Mouse (Mus musculus): ENCODE results near the gene Osgin1.

The Osgin1 gene

GRCm38 (mm10) chr8:119446211-119446989 lies 12.5 kb downstream of the Osgin1 start, which contains the start of gene Necab2:
TSS of gene Necab2 (plus strand) at chr8:119446719.
- ATAC-seq (ENCODE audit: low TSS enrichment) = peak; percentile 58

- ATAC-seq (ENCODE audit: low TSS enrichment) = no peak
These were observed 13.3 kb downstream of the Osgin1 start for GRCm38 (mm10) chr8:119446990-119447780.

DNA sequence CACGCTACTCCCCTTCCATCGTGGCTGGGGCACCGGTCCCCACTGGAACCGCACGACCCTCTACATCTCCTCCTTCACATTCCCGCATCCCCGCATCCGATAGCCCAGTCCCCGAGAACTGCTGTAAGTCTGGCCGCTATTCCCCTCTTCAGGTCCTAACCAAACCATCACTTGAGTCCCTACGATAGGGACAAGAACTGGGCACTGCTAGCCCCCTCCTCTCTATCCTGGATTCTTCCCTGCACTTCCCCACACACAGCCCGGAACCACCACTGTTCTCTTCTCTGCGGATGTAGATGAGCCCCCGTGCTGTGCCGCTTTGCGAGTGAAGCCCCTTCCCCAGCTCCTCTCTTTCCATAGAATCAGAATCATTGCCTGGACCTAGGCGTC lies 13.9 kb downstream of the Osgin1 start:
- no peak for ATAC-seq (ENCODE audit: low TSS enrichment)

GRCm38 (mm10) chr8:119449627-119450026 lies 15.7 kb downstream of the Osgin1 start:
- ATAC-seq (ENCODE audit: low TSS enrichment) = peak; percentile 65

DNA sequence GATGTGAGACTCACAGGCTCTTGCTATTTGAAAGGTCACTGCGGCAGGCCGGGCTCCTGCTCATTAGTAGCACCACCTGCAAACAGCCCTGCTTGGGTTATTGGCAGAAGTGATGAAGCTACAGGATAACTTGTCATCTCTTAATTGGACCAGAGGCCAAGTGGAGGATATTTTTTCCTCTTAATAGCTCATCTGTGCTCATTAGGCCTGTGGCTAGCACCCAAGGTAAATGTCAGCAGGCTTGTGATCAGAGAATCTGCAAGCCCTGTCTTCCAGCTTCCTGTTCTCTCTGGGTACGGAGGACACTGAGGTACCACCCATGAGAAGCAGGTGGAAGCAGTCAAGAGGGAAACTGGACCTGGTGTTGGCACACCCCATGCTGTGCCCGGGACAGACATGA lies 17.2 kb downstream of the Osgin1 start:
- ATAC-seq (ENCODE audit: low TSS enrichment) = no peak

DNA sequence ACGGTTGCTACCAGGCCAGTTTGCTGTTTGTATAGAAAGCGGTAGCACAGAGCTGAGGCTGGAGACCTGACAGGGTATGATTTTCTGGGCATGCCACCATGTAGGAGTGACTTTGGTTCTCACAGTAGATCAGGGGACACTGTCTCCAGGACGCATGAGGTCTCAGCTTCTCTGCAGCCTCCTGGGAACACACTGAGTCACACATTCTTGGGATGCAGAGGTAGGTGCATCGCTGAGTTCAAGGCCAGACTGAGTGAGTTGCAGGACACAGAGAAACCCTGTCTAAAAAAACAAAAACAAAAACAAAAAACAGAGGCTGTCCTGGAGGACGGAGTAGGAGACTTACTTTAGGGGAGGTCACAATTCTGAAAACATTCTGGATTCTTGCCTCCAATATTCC lies 19.0 kb downstream of the Osgin1 start:
- ATAC-seq (ENCODE audit: low TSS enrichment) = no peak

DNA sequence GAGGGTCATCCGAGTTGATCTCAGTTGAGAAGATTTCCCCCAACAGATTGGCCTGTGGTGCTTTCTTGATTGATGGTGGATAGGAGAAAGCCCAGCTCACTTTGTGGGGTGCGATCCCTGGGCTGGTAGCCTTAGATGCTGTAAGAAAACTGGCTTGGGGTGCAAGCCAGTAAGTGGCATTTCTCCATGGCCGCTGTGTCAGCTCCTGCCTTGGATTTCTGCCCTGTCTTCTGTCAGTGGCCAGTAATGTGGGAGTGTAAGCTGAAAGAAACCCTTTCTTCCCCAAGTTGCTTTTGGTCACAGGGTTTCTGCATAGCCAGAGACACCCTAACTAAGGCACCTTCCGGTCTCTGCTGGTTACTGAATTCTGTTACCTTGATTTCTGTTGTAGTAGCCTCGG lies 22.1 kb downstream of the Osgin1 start:
- ATAC-seq (ENCODE audit: low TSS enrichment) = no peak

GRCm38 (mm10) chr8:119459724-119460123 lies 25.8 kb downstream of the Osgin1 start:
- no peak for ATAC-seq (ENCODE audit: low TSS enrichment)

DNA sequence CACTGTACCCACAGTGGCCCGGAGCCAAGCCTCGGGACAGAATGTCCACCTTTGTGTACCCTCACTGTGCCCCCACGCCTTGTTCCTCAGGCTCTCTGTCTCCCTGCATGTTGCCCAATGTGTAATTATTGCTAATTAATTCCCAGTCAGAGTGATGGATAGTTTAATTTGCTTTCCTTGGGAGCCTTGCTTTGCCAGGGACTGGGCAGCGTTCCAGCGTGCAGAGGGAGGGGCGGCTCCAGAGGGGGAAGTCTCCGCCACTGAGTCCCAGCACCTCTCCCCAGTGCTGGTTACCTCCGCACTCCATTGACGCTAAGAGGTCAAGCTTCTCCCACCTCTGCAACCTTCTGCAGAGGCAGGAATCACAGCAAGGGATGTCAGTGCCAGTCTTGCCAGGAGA lies 27.4 kb downstream of the Osgin1 start:
- no peak for ATAC-seq (ENCODE audit: low TSS enrichment)

- no peak for ATAC-seq (ENCODE audit: low TSS enrichment)
These were observed 29.8 kb downstream of the Osgin1 start for GRCm38 (mm10) chr8:119463709-119464108.

DNA sequence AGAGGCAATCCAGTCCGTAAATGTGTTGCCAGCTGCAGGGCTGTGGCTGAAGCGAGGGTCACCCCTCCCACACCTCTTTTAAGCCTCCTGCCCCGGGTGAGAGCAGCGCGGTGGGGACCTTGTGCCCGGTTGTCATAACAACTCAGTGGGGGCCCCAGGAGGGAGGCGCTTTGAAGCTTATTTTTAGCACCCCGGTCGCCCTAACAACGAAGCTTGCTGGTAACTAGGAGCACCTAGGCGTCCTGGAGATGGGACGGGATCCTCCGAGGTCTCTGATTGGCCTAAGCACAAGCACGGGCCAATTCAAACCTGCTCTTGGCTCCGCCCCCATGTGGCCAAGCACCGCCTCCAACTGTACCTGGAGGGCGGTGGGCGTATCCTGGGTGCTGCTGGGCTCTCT lies 32.2 kb downstream of the Osgin1 start:
- peak; percentile 56; the same call in 1 of the 2 replicates for ATAC-seq (ENCODE audit: low TSS enrichment)

DNA sequence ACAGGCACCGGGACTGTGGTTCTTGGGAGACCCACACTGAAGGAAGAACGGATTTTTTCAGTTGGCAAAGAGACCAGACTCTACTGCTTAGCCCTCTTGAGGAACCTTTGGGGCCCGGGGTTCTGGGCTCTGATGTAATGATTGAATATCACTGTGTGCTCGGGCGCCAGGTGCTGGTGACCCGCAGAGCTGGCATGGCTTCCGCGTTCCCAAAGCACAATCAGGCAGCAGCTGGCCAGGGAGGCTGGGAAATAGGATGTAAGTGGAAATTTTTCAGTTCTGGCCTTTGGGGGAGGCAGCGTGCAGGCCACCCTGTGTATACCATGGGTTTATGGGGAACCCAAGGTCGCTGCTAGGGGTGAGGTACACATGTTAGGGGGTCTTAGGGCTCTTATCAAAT lies 32.9 kb downstream of the Osgin1 start:
- no peak for ATAC-seq (ENCODE audit: low TSS enrichment)

GRCm38 (mm10) chr8:119468091-119468490 lies 34.2 kb downstream of the Osgin1 start:
- no peak for ATAC-seq (ENCODE audit: low TSS enrichment)

GRCm38 (mm10) chr8:119478684-119479083 lies 44.8 kb downstream of the Osgin1 start:
- no peak for ATAC-seq (ENCODE audit: low TSS enrichment)

- ATAC-seq (ENCODE audit: low TSS enrichment) = no peak
These were observed 50.4 kb downstream of the Osgin1 start for GRCm38 (mm10) chr8:119484145-119484896.

DNA sequence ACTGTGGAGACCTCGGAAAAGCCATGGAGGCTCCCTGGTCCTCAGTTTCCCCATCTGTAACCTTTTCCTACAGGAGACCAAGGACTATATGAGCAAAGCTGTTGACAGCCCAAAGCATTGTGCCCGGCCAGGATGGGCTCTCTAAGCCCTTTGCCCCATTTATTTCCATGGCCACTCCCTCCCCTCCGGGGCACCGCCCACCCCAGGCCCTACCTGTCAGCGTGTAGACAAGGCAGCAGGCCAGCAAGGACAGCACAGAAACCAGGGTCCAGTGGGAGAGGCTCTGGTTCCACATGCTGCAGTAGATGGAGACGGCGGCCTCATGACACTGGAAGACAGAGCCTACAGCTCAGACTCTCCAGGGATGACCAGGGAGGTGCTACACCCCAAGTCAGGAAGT lies 53.2 kb downstream of the Osgin1 start:
- no peak for ATAC-seq (ENCODE audit: low TSS enrichment)

Data from frontal cortex, adult (tissue).